In genomic region chr5:125128939-125129385, GRCm38 (mm10) we compare ENCODE assay signal across 8 mouse cellular contexts. TPM values are rescaled to one million over a fixed set of nuclear protein-coding genes. Genes with fewer than 3 reads are reported as not detected.
DNase-seq lines count a peak whose midpoint lies in the region; ATAC-seq lines count a peak whose summit lies in the region.

No protein-coding gene starts in this region.

- H3K4me2 ChIP-seq in embryonic facial prominence, embryonic 13.5 days = no peak overlapping the region

- H3K27me3 ChIP-seq in embryonic facial prominence, embryonic 13.5 days = no peaks in the 10 kb centered on the region

- DNase-seq in left cerebral cortex, adult 18-20 months (ENCODE audit: low spot score in 2 of 2) = peak; percentile 39 to 63
- DNase-seq in left cerebral cortex, adult 11 months (ENCODE audit: low spot score) = no peak
- DNase-seq in cerebellum, adult 18-20 months = peak; percentile 81 to 87
- no peak for DNase-seq in urinary bladder, postnatal 36 days (ENCODE audit: low spot score in 2 of 2)
- DNase-seq in natural killer cell, adult 2 months (ENCODE audit: low spot score in 2 of 2) = no peak

- 66% methylated on average over 14 of the region's 14 CpGs for WGBS in embryonic facial prominence, embryonic 13.5 days

- H3K9ac ChIP-seq in embryonic facial prominence, embryonic 13.5 days = peak overlapping the region; percentile 44; the same call in 1 of the 2 replicates

- no peaks in the 10 kb centered on the region for H3K9me3 ChIP-seq in embryonic facial prominence, embryonic 13.5 days

- no peak overlapping the region for H3K4me3 ChIP-seq in embryonic facial prominence, embryonic 13.5 days

- H3K27ac ChIP-seq in embryonic facial prominence, embryonic 13.5 days = peak overlapping the region; percentile 28

- H3K4me1 ChIP-seq in embryonic facial prominence, embryonic 13.5 days = peaks cover 68% of the 10 kb centered on the region

- peaks cover 9% of the 10 kb centered on the region for H3K36me3 ChIP-seq in embryonic facial prominence, embryonic 13.5 days

- no peak for ATAC-seq in embryonic facial prominence, embryonic 13.5 days (ENCODE audit: insufficient number of reproducible peaks, insufficient read depth, low FRiP score, low TSS enrichment, low read depth)
- ATAC-seq in megakaryocyte-erythroid progenitor cell, adult 5-6 weeks (replicated peaks; ENCODE audit: low FRiP score, low TSS enrichment, poor library complexity, severe bottlenecking) = 0 out of 2 replicates have a peak, but pooled peaks have one; percentile 19
- ATAC-seq in inflammation-experienced regulatory T-cells, adult 6 months = no peak

RNA-seq across cellular contexts. Expression of gene Ncor2, which starts 50.1 kb away (rescaled TPM):
- 100 to 1,000 TPM; 177 to 208 TPM for total RNA-seq in left cerebral cortex, adult 18-20 months (2021)
- polyA plus RNA-seq in embryonic facial prominence, embryonic 13.5 days (2015; fragmentation: Nextera tagmentation; extraction: Ambion mirVana) = 35.1 and 36.2 TPM in 2 replicates
- 48.7 and 54.4 TPM in 2 replicates for total RNA-seq in megakaryocyte-erythroid progenitor cell, adult 5-6 weeks (2014; fragmentation: Nextera tagmentation)
- 4.8 and 6.7 TPM in 2 replicates for total RNA-seq in megakaryocyte-erythroid progenitor cell, adult 5-6 weeks (2017)
- 1 to 10 TPM; 3.9 to 6.7 (median 4.7) TPM for polyA plus RNA-seq in inflammation-experienced regulatory T-cells, adult 6 months (2017; shearing (Covaris generic))

Comparison
In these comparisons a context has a peak if more than half of its experiments do, and no peak if none do; other contexts are left out.
1. DNase-seq: peak in left cerebral cortex, adult 18-20 months (2 of 2) and cerebellum, adult 18-20 months (2 of 2); none in left cerebral cortex, adult 11 months (single experiment), urinary bladder, postnatal 36 days (0 of 2) and natural killer cell, adult 2 months (0 of 2).